Mouse (Mus musculus) hematopoietic stem cell, adult 5-6 weeks (primary cell): ENCODE data around the gene Il1rn. TPM values are rescaled to one million over a fixed set of nuclear protein-coding genes. Genes with fewer than 3 reads are reported as not detected.

Experiments used
- ATAC-seq, 2 experiments: fragments of 125-278 bp in 1 of 2; replicated peaks in 1 of 2; 2 replicates each; pipeline ENCODE4 v1.8.0; 2016 to 2017; ENCODE audit warnings: inconsistent platforms in 2 of 2, mild to moderate bottlenecking in 2 of 2, moderate number of reproducible peaks in 2 of 2, low read depth in 1 of 2, moderate TSS enrichment in 1 of 2; ENCODE audit not compliant: low FRiP score in 2 of 2, poor library complexity in 2 of 2, severe bottlenecking in 2 of 2, insufficient read depth in 1 of 2, low TSS enrichment in 1 of 2
- total RNA-seq: library from RNA; stranded (forward); fragments of 172-1452, 232-1000 nt; gene quantifications from 2 replicates; pipeline ENCODE4 v1.2.3, GENCODE M21; 2017

The Il1rn gene
- total RNA-seq, result 1.5 and 6.9 TPM in 2 replicates

DNA sequence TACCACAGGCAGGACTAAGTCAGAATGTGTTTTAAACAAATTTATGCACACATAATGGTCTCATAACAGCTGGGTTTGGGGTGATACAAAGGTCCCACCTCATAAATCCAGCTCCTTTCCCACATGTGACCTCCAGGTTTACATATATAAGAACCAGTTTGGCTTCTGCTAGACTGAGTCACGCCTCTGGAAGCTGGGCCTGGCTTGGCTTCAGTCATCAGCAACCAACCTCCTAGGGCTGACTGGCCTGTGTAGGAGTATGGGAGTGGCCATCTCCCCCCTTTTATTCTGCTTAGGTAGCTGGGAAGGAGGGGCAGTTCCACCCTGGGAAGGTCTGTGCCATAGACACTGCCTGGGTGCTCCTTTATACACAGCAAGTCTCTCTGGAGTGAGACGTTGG lies at the start of gene Il1rn:
TSS of gene Il1rn (plus strand) at position 309 of the 400 bp plus-strand sequence.
- ATAC-seq, result no peak

DNA sequence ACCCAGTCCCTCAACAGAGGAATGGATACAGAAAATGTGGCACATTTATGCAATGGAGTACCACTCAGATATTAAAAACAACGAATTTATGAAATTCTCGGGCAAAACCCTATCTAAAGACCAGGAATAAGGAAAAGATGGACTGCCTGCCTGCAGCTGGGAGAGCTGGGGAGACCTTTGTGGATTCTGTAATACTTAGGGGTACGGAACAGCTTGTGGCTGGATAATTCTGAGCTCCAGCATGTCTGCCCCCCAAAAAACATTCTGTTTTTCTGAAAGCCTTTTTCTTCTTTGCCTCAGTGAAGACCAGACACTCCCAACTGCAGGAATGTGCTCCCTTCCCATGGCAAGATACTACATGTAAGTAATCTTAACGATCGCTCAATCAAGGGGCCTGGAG lies 45.8 kb upstream of the Il1rn start, which contains the start of gene Il1f10:
TSS of gene Il1f10 (plus strand) at position 301 of the 400 bp plus-strand sequence.
- no peak for ATAC-seq

DNA sequence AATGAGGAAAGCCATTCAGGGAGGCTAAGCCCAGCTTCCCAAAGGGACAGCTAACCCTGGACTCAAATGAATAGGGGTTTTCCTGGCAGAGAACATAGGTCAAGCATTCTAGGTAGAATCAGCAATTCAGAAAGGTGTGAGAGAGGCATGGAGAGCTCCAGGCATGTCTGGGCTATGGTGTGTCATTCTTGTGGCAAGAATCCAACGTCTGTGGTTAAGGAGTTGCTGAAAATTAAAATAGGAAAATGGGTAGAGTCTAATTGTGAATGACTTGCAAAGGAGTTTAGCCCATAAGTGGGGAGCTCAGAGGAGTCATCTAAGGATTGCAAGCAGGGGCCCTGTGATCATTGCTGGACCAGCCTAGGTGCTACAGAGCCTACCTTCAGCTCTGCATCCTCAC lies 42.0 kb upstream of the Il1rn start:
- no peak for ATAC-seq

DNA sequence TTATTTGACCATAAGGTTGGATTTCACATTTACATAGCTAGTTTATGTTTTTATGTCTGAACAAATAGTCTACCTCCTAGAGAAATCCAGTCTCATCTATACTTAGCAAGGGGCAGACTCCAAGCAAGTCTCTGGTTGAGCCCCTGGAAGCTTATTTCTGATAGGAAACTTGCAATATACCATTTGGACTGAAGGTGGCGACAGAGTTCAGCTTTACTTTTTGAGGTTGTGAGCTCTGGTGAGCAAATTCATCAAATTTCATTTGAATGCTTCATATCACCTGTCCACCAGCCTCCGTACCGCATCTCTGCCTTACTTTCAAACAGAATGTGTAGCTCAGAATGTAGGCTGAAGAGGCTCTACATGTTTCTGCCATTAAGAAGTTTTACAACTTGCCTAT lies 39.8 kb upstream of the Il1rn start:
- ATAC-seq, result peak; percentile 73 to 78

DNA sequence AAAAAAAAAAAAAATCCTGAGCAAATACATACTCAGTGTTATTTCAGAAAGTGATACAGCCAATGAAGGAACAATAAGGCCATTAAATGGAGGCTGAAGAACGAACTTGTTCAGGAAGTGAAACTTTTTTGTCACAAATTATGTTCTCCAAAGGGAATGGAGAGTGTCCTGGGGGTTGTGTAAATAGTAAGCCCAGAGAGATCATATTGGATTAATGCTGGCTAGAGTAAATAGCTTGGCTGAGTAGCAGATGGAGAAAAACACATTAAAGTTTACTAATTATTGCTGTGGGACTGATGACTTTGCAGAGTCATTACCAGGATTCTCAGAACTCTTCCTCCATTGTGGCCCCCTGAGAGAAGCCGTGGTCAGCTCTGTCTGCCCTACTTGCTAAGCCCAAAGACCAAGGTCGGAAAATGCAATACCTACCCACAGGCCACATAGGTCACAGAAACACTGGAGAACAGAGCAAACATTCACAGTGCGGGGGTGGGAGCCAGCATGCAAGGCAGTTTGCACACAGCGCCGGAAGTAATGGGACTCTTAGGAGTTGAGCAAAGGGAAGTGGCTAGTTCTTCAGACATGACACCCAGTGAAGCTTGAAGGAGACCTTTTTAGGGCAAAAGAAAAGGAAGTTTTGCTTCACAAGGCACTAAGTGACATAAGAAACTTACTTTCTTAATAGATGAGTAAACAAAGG lies 25.2 kb upstream of the Il1rn start:
- ATAC-seq, result peak; percentile 49 to 88; a peak in 3 of 4 replicates

DNA sequence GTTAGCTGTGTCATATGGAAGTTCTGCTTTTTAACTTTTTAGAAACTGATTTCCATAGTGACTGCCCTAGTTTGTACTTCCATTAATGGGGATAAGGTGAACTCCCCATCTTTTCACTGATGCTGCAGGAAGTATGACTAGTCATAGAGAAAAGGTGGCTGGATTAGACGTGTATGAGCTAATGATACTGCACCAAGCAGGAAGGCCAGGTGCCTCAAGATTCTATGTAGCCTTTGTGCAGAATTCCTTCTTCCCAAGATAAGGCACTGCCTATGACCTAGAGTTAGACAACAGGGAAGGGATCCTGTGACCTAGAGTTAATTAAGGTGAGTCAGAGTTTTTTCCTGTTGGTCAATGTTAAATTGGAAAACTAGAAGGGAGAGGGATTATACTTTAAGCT lies 19.7 kb upstream of the Il1rn start:
- ATAC-seq, result no peak

DNA sequence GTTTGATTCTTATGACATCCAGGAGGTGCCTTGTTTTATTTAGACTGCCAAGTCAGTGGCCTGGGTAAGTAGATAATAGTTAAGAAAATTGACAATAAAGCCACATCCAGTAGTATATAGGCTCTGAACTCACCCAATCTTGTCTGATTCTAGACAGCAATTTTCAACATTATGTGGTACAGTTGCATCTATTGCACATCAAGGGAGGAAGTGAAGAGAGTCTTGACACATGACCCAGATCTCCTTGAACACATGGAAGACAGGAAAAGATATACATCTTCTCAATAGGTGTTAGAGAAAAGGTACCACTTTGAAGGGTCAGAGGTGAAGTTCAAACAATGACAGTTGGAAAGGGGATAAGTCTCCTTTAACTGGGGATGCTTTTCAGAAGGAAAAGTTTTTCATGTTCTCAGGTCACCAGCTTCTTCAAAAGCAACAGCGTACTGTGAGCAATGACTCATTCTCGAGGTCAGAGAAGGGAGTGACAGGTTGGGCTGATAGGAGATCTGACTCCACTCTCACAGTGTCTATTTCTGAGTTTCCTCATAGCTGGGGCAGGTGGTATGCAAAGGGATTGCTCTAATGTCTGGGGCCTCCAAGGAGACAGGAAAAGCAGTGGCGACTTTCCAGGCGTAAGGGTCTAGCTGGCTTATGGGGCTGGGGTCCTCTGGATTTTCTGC lies 18.6 kb upstream of the Il1rn start:
- ATAC-seq, result peak in 1 of 2 experiments; percentile 64; a peak in 2 of 4 replicates

DNA sequence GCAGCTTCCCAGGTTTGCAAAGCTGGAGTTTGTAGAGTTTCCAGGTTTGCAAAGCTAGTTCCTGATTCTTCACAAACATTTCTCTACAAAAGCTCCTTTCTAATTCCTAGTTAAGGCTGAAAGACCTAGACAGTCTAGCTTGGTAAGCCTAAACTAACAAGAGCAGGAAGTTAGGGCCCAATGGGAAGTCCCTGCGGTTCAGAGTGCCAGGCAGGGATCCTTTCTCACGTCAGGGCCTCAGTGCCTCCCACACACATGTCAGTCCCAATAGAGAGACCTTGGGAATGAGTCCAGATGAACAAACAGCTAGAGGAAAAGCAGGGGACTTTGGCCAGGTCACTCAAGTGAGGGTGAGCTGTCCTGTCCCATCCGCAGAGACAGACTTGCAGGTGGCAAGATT lies 1.3 kb upstream of the Il1rn start:
- ATAC-seq, result peak; percentile 71 to 83; a peak in 3 of 4 replicates

DNA sequence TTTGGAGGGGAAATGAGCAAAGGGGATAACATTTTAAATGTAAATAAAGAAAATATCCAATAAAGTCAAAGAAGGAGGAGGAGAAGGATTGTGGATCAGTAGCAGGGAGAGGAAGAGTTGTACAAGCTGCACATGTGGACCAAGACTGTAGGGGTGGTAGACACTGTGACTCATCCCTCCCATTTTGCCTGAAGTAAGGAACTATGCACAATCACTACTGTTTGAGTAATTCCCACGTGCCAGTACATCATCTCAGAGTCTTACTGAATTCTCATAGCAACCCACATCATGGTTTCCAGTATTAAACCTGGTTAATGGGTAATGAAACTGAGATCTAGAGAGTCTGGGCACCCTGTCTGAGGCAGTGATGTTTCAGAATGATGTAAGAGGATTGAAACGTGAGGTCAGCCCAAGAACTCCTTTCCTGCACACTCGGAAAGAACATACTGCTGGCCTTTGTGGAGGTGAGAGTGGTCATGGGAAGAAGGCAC lies 4.8 kb downstream of the Il1rn start:
- no peak for ATAC-seq

DNA sequence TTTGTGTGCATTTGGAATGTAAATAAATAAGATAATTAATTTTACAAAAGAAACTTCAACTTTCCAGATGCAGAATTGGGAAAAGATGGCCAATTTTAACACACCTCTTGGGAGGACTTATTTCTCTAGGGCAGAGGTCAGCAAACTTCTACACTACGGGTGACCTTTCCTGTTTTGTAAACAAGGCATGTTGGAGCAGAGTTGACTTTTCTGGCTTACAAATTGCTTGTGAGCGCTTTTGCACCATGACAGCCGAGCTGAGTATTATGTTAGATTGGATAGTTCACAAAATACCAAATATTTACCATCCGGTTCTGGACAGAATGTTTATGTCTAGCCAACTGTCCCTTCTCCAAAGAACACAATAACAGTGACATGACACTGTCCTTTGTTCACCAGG lies 8.0 kb downstream of the Il1rn start:
- no peak for ATAC-seq

DNA sequence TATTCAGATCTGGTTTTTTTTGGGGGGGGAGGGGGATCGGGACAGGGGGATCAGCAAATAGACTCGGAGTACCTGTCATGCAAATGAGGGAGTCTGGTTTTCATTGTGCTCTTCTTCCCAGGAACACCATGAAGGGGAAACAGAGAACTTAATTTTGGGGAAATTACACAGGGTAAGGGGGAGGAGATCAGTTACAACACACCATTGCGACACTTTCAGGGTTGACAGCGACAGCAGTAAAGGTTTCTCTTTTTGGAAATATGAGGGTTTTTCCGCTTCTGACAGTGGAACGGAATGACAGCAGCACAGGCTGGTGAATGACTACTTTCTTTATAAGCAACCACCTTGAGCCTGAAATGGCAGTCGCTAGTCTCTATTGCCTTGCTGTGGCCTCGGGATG lies 8.4 kb downstream of the Il1rn start:
- ATAC-seq, result peak in 1 of 2 experiments; percentile 48; a peak in 1 of 4 replicates

DNA sequence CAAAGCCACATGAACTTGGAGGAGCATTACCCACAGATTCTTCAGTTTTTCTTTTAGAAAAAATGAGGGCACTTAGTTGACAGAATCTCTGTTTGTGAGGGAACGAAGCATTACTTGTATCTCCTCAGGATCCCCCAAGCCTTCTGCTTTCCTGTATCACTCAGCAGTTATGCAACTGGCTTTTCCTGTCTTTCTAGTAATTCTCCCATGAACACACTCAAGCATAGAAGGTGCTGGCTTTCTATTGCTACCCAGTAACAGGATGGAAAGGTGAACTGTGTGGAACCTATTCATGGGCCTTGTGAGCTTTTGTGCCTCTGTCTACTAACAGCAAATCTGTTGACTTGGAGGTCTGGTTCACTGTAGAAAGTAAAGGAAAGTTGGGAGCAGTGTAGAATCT lies 11.3 kb downstream of the Il1rn start:
- no peak for ATAC-seq

DNA sequence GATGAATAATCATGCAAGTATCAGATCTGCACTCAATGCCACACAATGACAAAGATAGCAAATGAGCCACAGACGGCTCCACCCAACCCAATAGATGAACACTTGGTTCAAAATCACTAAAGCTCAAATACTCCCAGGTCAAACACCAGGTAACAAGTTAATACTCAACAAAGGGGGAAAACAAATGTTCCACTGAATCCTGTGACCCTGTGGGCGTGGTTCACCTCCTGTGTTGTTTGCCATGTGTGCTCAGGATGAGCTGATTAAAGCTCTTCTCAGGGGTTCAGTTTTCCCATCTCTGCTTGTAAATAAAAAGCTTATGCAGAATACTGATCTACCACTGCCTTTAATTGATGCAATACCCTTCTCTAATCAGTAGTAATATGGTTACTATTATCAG lies 14.5 kb downstream of the Il1rn start:
- no peak for ATAC-seq

DNA sequence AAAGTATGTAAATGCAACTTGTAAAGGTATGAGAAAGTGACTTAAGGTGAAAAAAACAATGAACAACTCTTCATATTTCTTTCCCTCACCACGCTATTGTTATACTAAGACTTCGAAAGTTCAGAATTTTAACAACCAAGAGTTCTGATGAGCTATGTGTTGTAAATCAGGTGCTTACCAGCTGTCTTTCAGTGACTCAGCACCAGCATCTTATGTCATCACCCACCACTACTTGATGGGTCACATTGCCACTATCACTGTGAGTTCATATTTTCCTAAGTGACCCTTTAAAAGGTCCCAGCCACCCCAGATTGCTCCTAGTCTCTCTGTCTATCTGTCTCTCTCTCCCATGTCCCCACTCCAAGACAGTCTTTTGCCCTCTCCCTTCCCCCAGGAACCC lies 16.4 kb downstream of the Il1rn start:
- no peak for ATAC-seq

DNA sequence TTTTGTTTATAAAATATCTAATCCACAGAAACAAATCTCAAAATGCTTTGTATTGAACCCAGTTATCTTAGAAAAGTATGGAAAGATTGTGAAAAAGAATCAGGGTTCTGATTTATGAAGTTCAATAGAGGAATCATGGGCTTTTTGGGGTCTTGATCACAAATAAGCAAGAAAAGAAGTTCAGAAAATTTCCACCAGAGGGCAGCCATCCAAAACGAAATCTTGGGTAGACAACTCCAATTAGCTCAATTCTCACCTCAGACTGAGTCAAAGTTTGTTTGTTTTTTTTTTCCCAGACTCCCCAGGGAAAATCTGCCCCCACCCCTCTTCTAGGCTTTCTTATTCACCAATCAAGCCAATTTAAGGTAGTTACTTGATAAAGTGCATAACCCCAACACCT lies 21.0 kb downstream of the Il1rn start:
- no peak for ATAC-seq

DNA sequence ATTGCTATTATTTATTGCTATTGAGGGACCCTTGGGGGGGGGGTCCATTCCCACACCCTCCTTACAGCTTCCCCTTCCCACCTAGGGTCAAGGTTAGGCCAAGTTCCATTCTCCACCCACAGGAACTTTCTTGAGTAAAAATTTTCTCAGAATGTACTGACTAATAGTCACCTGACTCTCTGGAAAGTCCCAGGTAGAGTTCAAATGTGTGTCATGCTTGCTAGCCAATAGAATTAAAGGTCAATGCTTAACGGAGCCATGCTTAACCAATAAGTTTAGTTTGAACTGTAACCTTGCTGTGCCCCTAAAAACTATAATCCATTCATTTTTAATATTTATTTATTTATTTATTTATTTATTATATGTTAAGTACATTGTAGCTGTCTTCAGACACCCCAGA lies 22.7 kb downstream of the Il1rn start:
- ATAC-seq, result no peak

DNA sequence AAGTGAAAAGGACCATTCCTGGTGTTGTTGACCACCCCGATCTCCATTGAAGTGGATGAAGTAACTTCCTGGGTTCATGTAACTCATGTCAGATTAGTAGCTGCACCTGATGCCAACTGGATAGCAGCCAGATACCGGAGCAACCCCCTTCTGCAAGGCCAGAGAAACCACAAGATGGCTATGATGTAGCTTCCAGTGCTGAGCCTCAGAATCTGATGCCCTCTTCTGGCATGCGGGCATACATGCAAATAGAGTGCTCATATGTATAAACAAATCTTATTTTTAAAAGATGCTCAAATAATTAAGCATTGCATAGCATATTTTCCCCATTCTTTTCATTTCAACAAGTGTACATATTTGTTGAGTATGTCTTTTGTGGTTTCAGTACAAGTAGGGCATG lies 27.2 kb downstream of the Il1rn start:
- no peak for ATAC-seq

DNA sequence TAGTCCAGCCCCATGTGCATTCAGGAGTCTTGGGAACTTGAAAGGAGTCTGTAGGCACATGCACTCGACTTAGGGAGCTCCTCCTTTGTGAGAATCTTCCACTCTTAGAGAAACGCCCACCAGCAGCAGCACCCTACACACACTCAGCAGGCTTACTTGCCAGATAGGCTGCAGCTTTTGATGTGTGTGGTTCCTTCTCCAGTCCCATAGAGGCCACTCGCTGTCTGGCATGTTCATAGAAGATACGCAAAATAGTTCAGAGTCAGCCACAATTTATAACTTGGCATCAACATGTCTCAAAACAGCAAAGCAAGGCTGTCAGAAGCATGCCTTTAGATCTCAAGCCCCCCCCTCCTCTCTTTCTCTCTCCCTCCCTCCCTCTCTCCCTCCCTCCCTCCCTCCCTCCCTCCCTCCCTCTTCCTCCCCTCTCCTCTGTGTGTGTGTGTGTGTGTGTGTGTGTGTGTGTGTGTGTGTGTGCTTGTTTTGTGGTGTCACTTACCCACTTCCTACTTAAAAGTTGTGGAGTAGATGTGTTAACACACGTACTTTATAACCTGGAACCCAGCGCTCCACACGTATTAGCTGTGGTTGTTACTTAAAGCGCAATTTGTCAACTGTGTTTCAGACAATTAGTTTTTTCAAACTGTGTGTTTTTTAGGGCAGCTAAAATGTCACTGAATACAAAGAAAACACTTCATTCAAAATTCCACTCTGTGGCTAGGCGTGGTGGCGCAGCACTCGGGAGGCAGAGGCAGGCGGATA lies 29.7 kb downstream of the Il1rn start:
- no peak for ATAC-seq
